Mouse (Mus musculus): ENCODE results near the gene Adgrg6.

The Adgrg6 gene

DNA sequence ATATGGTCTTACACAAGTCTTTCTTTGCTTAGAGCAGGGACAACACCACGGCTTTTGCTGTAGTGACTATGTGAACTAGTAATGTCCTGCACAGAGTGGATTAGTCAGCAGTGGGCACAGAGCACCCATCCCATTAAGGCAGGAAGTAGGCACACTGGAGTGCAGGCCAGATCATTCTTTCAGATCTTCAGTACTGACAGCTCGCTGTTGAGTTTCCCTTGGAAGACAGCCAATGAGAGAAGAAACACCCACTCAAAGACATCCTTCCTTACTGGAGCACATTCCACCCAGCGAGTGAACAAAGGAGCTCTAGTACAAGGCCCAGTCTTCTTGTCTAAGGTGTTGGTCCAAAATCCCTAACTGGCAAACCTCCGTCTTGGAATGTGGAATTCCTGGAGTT is 53.6 kb downstream of the Adgrg6 start:
- no peak for DNase-seq (ENCODE audit: low read depth in 2 of 2, low spot score in 2 of 2)

DNA sequence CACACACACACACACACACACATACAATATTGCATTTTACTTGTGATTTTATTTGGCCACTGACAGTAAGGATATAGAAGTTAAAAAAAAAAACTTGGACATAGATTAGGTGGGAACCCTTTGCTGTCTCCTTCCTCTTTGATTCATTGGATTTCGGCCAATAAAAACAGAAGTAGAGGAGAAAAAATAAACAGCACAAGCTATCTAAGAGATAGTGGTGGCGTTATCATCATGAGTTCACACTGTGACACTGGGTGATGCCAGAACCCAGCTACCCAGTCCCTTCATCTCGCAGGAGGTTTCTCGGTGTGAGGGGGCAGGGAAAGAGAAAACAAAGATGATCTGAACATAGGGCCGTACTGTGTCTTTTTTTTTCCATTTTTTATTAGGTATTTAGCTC is 62.2 kb downstream of the Adgrg6 start:
- DNase-seq (ENCODE audit: low read depth in 2 of 2, low spot score in 2 of 2) = no peak

DNA sequence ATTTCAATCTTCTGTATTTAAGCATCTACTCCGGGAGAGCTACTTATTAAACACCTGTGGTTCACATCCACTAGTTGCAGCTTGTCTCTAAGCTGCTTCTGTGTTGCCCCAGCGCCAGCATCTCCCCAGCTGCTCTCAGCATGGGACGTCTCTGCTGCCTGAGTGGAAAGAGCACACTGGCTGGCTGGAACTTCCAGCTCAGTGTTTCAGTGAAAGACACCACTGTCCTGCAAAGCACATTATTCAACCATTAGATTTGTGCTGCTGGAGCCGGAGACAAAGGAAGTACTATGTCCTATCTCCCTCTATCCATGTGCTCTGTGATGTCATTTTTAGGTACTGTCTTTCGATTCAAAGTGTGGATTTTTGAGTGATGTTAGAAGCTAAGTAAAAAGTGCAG is 63.0 kb downstream of the Adgrg6 start:
- DNase-seq (ENCODE audit: low read depth in 2 of 2, low spot score in 2 of 2) = no peak

DNA sequence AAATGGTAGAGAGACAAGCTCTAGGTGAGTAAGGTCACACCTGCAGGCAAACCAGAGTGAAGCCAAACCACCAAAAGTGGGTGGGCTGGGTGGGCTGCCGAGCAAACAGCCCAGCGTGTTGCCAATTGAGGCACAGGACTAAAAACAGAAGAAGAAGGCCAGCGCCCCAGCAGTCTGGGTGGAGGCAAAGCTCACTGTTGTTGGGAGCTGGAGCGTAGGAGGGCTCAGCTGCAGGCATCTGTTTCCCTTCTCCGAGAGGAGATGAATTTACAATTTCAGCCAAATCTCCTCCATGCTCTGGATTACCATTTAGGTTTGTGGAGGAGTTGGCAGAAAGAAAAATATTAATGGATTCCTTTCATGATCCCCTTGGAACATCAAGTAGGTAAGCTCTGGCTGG is 64.5 kb downstream of the Adgrg6 start:
- no peak for DNase-seq (ENCODE audit: low read depth in 2 of 2, low spot score in 2 of 2)

DNA sequence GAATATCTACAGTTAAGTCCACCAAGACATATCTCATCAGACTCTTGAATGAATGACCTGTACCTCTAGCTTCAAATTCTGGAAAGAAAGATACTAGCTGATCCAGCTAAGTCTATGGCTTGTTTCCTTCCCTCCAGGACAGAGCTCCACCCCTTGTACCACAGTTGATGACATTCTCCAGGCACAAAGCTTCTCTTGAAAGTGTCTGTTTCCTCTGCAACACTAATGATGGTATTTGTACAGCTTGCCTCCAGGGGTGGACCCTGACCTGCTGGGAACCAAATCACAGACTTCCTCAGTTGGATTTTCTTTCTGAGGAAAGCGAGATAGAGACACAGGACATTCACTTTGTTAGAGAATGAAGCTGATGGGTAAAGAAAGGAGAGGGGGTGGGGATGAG is 69.1 kb downstream of the Adgrg6 start:
- no peak for DNase-seq (ENCODE audit: low read depth in 2 of 2, low spot score in 2 of 2)

DNA sequence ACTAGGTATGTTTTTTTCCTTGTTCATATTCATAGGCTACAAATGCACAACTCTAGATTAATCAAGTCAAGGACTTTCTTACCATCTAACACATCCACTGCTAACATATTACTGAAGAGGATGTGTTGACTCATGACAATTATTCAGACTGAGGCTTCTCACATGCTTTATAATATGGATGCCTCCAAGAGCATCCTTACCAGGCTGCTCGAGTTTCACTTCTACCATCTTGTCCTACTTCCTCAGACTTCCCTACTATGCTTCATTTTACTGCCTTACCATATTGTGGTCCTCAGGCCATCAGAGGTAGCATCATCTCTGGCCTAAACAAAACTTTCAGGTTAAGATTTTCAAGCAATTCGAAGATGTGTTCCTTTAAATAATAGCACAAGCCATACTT is 69.8 kb downstream of the Adgrg6 start:
- no peak for DNase-seq (ENCODE audit: low read depth in 2 of 2, low spot score in 2 of 2)

DNA sequence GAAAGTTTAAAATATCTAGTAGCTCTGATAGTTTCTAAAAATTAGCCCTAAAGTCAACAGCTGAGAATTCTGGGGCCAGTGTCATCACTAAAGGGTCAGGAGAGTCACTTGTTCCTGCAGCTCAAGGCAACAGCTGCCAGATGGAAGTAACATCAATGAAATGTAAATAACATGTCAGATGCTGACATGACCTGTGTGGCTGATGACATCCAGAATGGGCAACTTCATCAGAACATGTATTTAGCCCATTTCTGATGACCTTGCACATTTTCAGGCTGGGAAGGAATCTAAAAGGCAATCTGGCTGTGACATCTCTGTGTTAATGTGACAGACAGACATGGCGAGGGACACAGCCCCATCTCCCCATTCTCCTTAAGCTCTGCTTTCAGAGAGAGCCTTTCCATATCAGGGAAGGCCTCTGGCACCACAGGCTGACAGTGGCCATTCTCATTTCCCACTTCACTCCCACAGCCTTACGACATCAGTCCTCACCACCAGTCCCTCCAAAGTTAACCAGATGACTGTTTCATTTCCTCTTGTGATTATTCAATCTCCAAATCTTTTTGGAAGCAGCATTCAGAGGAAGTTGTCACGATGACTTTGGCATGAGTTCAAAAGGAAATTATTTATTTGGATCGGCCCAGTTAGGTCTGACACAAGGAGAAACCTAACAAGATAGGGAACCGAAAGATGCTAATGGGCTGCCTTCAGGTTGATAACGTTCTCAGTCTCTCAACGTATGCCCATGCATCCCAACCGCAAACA is 70.7 kb downstream of the Adgrg6 start:
- DNase-seq (ENCODE audit: low read depth in 2 of 2, low spot score in 2 of 2) = no peak

DNA sequence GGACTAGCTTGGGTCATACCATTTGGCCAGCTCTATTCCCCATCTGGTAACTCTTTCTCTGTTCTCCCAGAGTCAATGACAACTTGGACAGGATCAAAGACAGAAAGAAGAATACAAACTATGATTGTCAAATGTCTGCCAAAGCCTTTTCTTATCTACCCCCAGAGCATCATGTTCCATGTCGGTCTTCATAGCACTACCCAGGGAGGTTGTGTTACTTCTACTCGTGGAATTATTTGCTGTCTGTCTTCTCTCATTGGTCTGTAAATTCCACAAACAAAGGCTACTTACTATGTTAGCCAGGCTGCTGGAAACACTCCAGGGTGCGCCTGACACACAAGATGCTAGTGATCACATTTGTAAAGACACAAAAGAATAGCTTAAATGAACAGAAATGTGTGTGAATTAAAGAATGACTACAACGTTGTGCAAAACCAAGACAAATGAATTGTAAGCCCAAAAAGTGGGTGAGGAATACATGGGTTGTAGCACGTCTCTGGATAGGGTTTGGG is 74.4 kb downstream of the Adgrg6 start:
- DNase-seq (ENCODE audit: low read depth in 2 of 2, low spot score in 2 of 2) = no peak

DNA sequence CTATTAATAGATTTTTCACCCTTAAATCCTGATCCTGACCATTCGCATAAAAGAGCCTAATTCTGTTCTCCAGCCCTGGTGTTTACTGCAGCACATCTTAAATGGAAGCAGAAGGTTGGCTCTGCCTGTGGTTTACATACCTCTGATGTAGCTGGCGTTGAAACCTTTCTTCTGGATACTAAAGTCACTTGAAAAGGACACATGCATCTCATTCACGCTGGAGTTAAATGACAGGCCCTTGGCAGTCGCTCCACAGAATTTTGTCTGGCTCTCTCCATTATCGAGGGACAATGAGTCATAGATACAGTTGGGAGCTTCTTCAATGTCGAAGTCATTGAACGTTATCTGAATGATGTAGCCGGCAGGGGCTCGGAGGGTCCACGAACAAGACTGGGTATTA is 76.8 kb downstream of the Adgrg6 start:
- no peak for DNase-seq (ENCODE audit: low read depth in 2 of 2, low spot score in 2 of 2)

DNA sequence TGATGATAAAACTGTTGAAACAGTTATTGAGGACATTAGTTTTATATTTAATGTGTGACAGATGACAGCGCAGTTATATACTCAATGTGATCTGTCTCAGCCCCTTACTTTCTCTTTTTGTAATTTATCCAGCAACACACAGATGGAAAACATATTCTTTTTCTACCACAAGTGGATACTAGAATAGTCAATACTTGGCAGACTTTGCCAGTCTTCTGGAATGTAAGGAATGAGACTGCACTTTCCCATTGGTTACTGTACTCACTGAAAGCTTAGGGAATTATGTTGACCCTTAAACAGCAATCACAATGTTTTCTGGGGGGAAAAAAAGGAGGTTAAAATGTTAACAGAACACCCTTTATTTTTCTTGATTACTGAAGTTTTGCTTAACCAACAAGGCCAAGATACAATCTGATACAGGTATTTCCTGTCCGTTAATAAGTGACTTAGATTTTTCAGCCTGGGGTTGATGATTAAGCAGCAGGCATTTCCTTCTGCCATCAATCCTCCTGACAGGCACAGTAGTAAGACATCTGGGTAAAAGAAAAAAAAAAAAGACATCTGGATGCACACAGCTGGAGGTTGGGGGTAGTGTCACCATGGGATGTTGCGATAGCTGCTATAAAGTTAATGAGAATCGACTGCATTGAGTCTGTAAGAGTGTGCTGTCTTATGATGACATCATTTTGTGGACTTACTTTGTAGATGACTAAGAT is 81.5 kb downstream of the Adgrg6 start:
- no peak for DNase-seq (ENCODE audit: low read depth in 2 of 2, low spot score in 2 of 2)

DNA sequence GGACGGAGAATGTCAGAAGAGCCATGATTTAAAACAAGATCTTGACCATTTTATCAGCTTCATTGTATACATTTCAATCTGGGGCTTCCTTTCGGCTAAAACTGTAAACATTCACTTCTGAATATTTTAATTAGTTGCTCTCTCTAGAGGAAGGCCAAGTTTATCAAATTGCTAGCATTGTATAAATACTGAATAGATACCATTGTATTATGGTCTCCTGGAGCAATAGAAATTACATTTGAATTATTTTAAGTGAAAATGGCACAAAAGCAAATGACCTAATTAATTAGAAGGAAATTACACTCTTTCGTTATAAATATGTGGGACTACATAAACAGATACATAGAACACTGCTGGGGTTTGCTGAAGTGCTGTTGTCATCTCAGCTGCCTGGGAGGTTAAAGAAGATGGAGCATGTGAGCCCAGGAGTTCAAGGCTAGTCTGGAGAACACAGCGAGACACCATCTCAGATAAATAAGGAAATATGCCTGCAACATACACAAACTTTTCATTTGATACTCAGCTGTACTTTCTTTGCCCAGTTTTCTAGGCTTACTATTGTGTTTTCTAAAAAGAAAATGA is 84.4 kb downstream of the Adgrg6 start:
- DNase-seq (ENCODE audit: low read depth in 2 of 2, low spot score in 2 of 2) = no peak

DNA sequence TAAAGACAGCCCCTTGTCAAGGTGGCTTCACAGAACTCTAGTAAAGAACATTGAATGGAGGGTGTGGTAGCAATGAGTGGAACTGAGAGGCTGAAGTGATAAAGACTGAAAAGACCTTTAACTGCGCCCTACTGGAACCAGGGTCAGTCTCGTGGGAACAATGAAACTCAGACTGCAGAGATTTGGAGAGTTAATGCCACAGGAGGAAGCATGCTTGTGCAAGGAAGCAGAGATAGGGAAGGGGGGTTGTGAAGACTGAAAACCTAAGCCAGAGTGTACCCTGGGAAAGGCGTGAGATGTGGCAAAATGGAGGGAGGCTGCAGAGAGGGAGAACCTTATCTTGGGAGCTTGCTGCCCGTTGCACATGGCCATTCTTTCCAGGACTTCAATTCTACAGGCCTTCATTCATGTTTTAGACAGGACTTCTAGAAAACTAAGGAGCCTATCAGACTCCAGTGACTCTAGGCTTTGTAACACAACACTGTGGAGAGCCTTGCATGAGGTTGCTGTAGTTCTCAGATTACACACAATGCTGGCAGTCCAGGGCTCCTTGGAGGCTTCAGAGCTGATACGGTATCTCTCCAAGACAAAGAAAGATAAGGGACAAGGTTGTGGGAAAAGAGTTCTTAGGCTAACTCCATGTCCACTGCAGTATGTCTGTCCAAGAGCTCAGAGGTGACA is 85.1 kb downstream of the Adgrg6 start:
- no peak for DNase-seq (ENCODE audit: low read depth in 2 of 2, low spot score in 2 of 2)

DNA sequence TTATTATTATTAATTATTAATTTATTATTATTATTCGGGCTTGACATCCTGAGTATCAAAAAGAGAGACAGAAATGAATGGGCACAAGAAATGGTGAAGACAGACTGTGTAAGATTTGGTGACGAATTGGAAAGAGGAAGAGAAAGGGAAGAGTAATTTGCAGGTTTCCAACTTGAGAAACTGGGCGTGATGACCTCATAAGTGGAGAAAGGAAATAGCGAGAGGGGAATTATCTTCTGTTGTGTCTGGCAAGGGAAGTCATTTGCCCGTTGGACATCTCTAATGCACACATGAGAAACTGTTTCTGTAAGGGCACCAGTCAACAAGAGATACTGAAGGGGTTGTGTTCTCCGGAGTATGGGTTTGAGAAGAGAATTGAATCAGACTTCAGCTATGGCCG is 85.6 kb downstream of the Adgrg6 start:
- no peak for DNase-seq (ENCODE audit: low read depth in 2 of 2, low spot score in 2 of 2)

DNA sequence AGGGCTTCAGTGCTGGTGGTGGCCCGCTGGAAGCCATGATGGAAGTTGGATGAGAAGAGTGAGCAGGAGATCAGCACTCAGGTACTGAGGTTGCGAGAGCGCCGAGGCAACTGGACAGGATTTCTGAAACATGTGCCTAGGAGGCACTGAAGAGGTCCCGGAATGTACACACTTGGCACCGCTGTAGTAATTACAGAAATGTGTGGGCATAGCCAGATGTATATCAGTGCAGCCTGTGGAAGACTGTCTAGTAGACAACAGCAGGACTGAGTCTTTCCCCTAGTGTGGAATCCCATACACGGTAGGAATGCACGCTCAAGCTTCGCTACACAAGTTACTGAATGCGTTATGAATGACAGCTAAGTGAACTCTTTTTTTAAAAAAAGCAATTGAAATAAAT is 86.1 kb downstream of the Adgrg6 start:
- no peak for DNase-seq (ENCODE audit: low read depth in 2 of 2, low spot score in 2 of 2)

DNA sequence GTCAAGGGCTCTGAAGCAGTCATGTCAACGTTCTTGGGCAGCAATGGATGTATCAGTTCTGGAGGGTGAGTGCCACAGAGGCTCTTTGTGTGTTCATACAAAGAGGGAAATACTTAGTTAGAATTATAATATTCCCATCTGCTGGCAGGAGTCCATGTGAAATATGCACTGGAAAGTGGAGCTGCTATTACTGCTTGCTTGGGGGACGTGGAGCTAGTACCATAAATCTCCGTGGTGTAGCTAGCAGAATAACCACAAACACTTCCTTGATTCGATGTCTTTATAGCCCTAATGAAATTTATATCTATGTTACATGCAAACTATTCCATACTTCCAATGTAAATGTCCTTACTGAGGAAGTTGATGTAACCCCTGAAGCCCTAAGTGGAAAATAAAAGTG is 91.0 kb downstream of the Adgrg6 start:
- DNase-seq (ENCODE audit: low read depth in 2 of 2, low spot score in 2 of 2) = no peak

DNA sequence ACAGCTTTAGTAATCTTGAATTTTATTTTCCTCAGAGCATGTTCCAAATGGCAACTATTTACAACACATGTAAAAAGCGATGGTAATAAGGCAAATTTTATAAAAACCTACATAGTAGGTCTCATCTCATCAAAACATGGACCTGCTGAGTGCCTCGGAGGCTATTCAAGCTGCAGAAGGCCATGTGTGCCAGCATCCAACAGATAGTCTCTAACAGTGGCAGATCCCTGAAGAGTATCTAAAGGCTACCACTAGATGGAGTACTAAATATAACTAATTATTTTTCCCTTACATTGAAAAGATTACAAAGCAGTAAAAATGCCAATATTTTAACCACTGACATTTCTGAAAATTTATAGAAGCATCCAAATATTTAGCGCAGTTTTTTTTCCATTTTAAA is 93.6 kb downstream of the Adgrg6 start:
- no peak for DNase-seq (ENCODE audit: low read depth in 2 of 2, low spot score in 2 of 2)

DNA sequence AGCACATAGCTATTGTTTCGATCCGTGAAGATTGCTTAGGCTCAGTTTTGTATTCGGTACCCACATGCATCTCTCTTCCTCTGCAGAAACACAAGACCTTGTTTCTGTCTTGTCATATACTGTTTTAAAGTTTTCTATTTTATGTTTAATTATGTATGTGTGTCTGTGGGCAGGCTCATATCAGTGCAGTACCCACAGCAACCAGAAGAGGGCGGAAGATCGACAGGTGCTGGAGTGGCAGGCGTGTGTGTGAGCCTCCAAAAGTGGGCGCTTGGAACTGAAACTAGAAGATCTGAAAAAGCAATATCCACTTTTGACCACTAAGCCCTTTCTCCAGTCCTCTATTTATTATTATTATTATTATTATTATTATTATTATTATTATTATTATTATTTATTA is 95.4 kb downstream of the Adgrg6 start:
- DNase-seq (ENCODE audit: low read depth in 2 of 2, low spot score in 2 of 2) = peak in 1 of 2 experiments; percentile 24

DNA sequence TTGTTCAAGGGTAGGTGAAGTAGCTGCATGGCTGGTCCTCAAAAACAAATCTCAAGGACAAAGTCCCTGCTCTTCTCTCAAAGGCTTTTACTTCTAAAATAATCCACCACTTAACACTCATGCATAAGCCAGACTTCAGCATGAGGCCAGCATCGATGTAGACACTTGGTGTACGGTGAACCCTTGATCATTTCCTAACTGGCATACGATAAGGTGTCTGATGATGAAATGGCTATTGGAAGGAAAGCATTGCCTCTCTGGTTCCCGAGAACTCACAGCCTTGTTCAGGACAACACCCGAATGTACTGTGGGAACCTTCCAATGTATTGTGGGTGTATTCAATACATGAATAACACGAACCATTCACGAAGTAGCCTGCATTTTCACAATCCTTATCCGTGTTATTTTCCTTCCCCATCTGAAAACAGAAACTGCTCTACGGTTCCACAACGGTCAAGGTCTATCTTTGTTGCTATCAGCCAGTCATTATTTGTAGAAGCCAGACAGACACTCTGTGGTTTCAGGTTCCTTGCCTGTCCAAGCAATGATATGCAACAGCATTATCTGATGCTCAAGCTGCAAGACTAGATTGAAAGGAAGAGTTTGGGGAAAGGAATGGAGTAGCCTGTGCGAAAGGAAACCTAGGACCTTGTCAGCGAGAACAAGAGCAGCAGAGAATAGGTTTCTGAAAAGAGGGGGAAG is 99.7 kb downstream of the Adgrg6 start:
- no peak for DNase-seq (ENCODE audit: low read depth in 2 of 2, low spot score in 2 of 2)

DNA sequence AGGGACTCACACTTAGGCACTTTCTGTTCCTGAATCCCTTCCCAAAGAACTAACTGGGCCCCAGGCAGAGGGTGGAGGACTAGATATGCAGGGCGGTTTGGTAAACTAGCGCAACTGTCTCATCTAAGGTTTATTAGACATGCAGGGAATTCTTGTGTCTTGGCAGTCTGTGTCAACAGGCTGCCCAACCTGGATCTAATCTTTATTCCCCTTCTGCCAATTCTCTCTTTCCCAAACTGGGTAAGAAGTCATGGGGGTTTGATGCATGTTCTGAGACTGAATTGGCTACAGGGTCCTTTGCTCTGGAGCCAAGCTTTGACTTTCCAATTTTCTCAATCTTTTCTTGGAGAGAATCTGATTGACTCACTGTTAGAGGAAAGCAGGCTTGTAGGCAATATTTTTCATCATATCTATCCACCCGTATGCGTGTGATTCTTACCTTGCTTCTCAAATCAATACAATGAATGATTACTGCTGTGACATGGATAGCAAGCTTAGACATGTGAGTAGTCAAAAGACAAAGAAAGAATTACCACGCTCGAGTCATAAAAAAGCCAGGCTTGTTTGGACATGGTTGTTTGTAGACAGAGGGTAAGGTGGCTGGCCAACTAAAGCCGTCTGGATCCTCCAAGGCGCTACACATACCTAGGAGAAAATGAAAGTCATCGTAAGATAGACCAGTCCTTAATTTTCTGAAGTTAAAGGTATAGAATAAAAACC is 104.4 kb downstream of the Adgrg6 start:
- DNase-seq (ENCODE audit: low read depth in 2 of 2, low spot score in 2 of 2) = no peak

DNA sequence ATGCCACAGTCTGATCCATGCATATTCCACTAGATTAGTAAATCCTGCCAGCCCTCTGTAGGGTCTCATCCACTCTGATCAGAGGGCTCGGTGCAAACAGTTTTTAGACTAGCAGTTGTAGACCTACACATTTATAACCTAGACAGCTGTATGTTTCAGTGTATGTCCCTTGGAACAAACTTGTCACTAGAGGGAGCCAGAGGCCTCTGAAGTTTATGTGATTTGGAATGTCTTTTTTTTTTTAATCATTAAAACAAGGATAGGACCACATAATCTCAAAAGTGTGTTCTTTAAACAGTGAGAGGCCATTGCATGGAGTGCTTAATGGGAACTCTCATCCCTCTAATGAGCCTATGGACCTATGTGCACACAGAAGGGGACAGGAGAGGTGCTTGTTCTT is 141.4 kb downstream of the Adgrg6 start:
- no peak for DNase-seq (ENCODE audit: low read depth in 2 of 2, low spot score in 2 of 2)

DNA sequence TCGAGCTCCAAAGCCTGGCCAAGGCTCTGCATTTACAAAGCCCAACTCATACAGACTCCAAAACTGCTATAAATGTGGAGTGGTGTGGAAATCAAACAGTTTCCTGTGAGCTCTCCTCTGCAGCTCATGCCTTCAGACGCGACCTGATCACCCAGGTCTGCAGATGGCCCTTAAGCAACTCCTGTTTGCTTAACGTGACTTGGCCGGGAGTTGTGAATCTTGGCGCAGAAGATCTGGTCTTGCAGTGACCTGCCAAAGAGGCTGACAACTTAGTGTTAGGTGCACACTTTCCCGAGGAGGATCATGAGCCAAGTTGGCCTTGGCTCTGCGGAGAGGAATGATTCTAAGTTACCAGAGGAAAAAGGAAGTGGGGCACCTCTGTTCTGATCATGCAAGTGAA is 143.7 kb downstream of the Adgrg6 start:
- no peak for DNase-seq (ENCODE audit: low read depth in 2 of 2, low spot score in 2 of 2)
